Mouse (Mus musculus) adipose tissue, adult 10 weeks (tissue): Measurements from ENCODE around the gene Kcns1. TPM values are rescaled to one million over a fixed set of nuclear protein-coding genes. Genes with fewer than 3 reads are reported as not detected.

ENCODE experiments used
- polyA plus RNA-seq: library from polyadenylated mRNA; stranded (reverse); fragments of 350-450 nt; fragmentation: Illumina TruSeq; extraction: RNeasy Lipid Tissue Mini Kit (QIAGEN cat#74804); gene quantifications from one replicate; pipeline ENCODE4 v1.2.3, GENCODE M21; 2014; ENCODE audit warnings: low read depth, low replicate concordance

The Kcns1 gene
- polyA plus RNA-seq = 0.29 TPM

GRCm38 (mm10) chr2:164170902-164171301 lies at the start of gene Kcns1:
Gene Kcns1 (minus strand): TSS chr2:164171113.

GRCm38 (mm10) chr2:164199626-164200327 lies 28.9 kb upstream of the Kcns1 start, which contains the start of gene Wfdc15a:
Gene Wfdc15a (minus strand): TSS chr2:164200130.

GRCm38 (mm10) chr2:164190576-164190975 lies 19.7 kb upstream of the Kcns1 start, which contains the start of gene Wfdc12:
Gene Wfdc12 (minus strand): TSS chr2:164190608.

DNA sequence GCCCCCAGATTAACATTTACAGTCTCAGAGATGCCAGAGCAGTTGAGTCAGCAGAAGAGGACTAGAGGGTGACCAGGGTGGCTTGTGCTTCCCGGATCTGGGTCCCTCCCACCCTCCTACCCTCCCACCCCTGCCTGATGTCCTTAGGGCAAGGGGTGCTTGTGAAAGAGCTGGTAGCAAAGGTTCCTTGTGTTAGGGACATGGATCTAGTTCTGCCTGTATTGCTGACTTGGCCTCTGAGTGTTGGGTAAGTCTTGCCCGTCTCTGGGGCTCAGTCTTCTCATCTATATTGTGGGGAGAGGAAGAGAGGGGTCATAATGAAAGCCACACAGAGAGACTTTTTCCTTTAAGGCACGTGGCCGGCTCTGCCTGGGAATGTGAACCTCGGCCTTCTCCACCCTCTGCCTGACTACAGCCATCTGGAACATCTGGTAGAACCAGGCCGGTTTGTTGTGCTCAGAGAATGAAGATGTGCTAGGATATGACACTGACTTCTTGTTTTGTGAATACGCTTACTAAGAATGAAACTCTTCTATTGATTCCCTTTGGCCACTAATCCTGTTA lies 11.9 kb upstream of the Kcns1 start, which contains the start of gene Wfdc5:
Wfdc5 (minus strand) TSS at position 51 of the 564 bp plus-strand sequence.

Other genes with a start within 250 kb of the Kcns1 start
- gene Ywhab, start 176.2 kb downstream of the Kcns1 start, polyA plus RNA-seq = 238 TPM
- gene Pabpc1l, start 145.7 kb downstream of the Kcns1 start, polyA plus RNA-seq = 55.3 TPM
- gene Stk4, start 100.8 kb downstream of the Kcns1 start, polyA plus RNA-seq = 20.6 TPM
- 48.6 TPM for gene Tomm34, start 99.9 kb downstream of the Kcns1 start, polyA plus RNA-seq
- gene Wfdc5, start 11.6 kb upstream of the Kcns1 start, polyA plus RNA-seq = not detected
- gene Wfdc12, start 19.5 kb upstream of the Kcns1 start, polyA plus RNA-seq = not detected
- gene Wfdc15a, start 29.0 kb upstream of the Kcns1 start, polyA plus RNA-seq = 5.9 TPM
- gene Wfdc15b, start 50.5 kb upstream of the Kcns1 start, polyA plus RNA-seq = 738 TPM
- not detected for gene Svs2, start 67.4 kb upstream of the Kcns1 start, polyA plus RNA-seq
- gene Svs3b, start 85.5 kb upstream of the Kcns1 start, polyA plus RNA-seq = not detected
- not detected for gene Svs4, start 107.3 kb upstream of the Kcns1 start, polyA plus RNA-seq
- gene Svs3a, start 118.2 kb upstream of the Kcns1 start, polyA plus RNA-seq = not detected
- gene Svs6, start 145.6 kb upstream of the Kcns1 start, polyA plus RNA-seq = not detected
- gene Svs5, start 161.6 kb upstream of the Kcns1 start, polyA plus RNA-seq = 1.8 TPM
- 110 TPM for gene Slpi, start 218.0 kb upstream of the Kcns1 start, polyA plus RNA-seq
- gene Rbpjl, start 232.0 kb upstream of the Kcns1 start, polyA plus RNA-seq = not detected
- 1.1 TPM for gene Matn4, start 234.0 kb upstream of the Kcns1 start, polyA plus RNA-seq